Mouse (Mus musculus): ENCODE results near the gene Srsf12.

GRCm38 (mm10) chr4:33248915-33249314, 40.1 kb downstream of the Srsf12 start:
- TF ChIP-seq POLR2A (IDR thresholded peaks at IDR 0.05; ENCODE audit: extremely low read depth, insufficient read depth, low read length): no peak
- no peak for TF ChIP-seq CTCF (IDR thresholded peaks at IDR 0.05; ENCODE audit: extremely low read depth, insufficient read depth, low read length)
